Mouse (Mus musculus) heart, adult 9 months (tissue): ENCODE data around the gene 2210418O10Rik.
"Not testable (repeated sequence)": the region's sequence is repeated elsewhere in the genome, so short reads cannot be mapped to it uniquely, and the experiment has no call there.

Source experiments
- DNase-seq, 2 experiments: peaks; one replicate each; pipeline ENCODE4 v3.0.0; 2022; ENCODE audit warnings: low spot score in 2 of 2

2210418O10Rik gene

GRCm38 (mm10) chr2:176226269-176226668 is at the start of gene 2210418O10Rik:
Gene 2210418O10Rik, plus strand, starts transcription at chr2:176226569.
- DNase-seq = not testable (repeated sequence)

- not testable (repeated sequence) for DNase-seq
Observed at GRCm38 (mm10) chr2:176248519-176248918, 22.1 kb downstream of the 2210418O10Rik start.
